Mouse (Mus musculus): ENCODE measurements around the gene Ccdc152. TPM values are rescaled to one million over a fixed set of nuclear protein-coding genes. Genes with fewer than 3 reads are reported as not detected.
"Not testable (repeated sequence)": the region's sequence is repeated elsewhere in the genome, so short reads cannot be mapped to it uniquely, and the experiment has no call there.

The Ccdc152 gene
- total and polyA plus RNA-seq, 2 experiments from 2014 or later: 0.64 TPM; not detected in 1

GRCm38 (mm10) chr15:3259025-3259424 is 44.3 kb downstream of the Ccdc152 start:
- H3K27ac ChIP-seq: no peak overlapping the region
- no peak overlapping the region for H3K4me2 ChIP-seq (ENCODE audit: low read depth, low read length)
- DNase-seq (ENCODE audit: low spot score) (no peak), ATAC-seq (no peak)
- no peaks in the 10 kb centered on the region for H3K36me3 ChIP-seq (ENCODE audit: insufficient read depth, low read length)
- no peaks in the 10 kb centered on the region for H3K4me1 ChIP-seq (ENCODE audit: insufficient read depth, low read length)
- H3K27me3 ChIP-seq (ENCODE audit: insufficient read depth, low read length): no peaks in the 10 kb centered on the region
- TF ChIP-seq CTCF (IDR thresholded peaks at IDR 0.05; ENCODE audit: low read depth): no peak
- H3K4me3 ChIP-seq (ENCODE audit: low read length): no peak overlapping the region
- H3K9ac ChIP-seq (replicated peaks; ENCODE audit: low read length): no peak overlapping the region
- WGBS: 79% methylated on average over 1 of the region's 1 CpGs
- no peaks in the 10 kb centered on the region for H3K9me3 ChIP-seq (ENCODE audit: low read length)

- Histone ChIP-seq H3K4me2 (ENCODE audit: low read depth, low read length) (no peak overlapping the region), H3K4me3 (ENCODE audit: low read length) (no peak overlapping the region), H3K27ac (no peak overlapping the region; the same call in 1 of the 2 replicates), H3K9me3 (ENCODE audit: low read length) (no peaks in the 10 kb centered on the region), H3K4me1 (ENCODE audit: insufficient read depth, low read length) (no peaks in the 10 kb centered on the region), H3K36me3 (ENCODE audit: insufficient read depth, low read length) (no peaks in the 10 kb centered on the region), H3K9ac (replicated peaks; ENCODE audit: low read length) (no peak overlapping the region), H3K27me3 (ENCODE audit: insufficient read depth, low read length) (no peaks in the 10 kb centered on the region)
- ATAC-seq (no peak), DNase-seq (ENCODE audit: low spot score) (no peak)
- TF ChIP-seq CTCF (IDR thresholded peaks at IDR 0.05; ENCODE audit: low read depth): no peak
These were observed 51.6 kb downstream of the Ccdc152 start for GRCm38 (mm10) chr15:3251718-3252067.

GRCm38 (mm10) chr15:3251031-3251717 is 52.2 kb downstream of the Ccdc152 start:
- WGBS: 79% methylated on average over 3 of the region's 3 CpGs
- no peak for ATAC-seq
- no peaks in the 10 kb centered on the region for H3K36me3 ChIP-seq (ENCODE audit: insufficient read depth, low read length)
- H3K9ac ChIP-seq (replicated peaks; ENCODE audit: low read length): no peak overlapping the region
- H3K9me3 ChIP-seq (ENCODE audit: low read length): no peaks in the 10 kb centered on the region
- TF ChIP-seq CTCF (IDR thresholded peaks at IDR 0.05; ENCODE audit: low read depth): no peak
- no peak overlapping the region for H3K4me3 ChIP-seq (ENCODE audit: low read length)
- H3K4me1 ChIP-seq (ENCODE audit: insufficient read depth, low read length): no peaks in the 10 kb centered on the region
- no peak overlapping the region for H3K4me2 ChIP-seq (ENCODE audit: low read depth, low read length)
- DNase-seq (ENCODE audit: low spot score): no peak
- H3K27me3 ChIP-seq (ENCODE audit: insufficient read depth, low read length): no peaks in the 10 kb centered on the region
- H3K27ac ChIP-seq: peak overlapping the region; percentile 45; the same call in 1 of the 2 replicates

- no peak for ATAC-seq
- H3K4me3 ChIP-seq (ENCODE audit: low read length): no peak overlapping the region
These were observed 52.7 kb downstream of the Ccdc152 start for GRCm38 (mm10) chr15:3250620-3251019.

GRCm38 (mm10) chr15:3245036-3245435 is 58.3 kb downstream of the Ccdc152 start:
- WGBS: 88% methylated on average over 10 of the region's 10 CpGs
- not testable (repeated sequence) for H3K4me3 ChIP-seq (ENCODE audit: low read length); H3K27ac ChIP-seq; H3K36me3 ChIP-seq (ENCODE audit: insufficient read depth, low read length); DNase-seq (ENCODE audit: low spot score); ATAC-seq; H3K9me3 ChIP-seq (ENCODE audit: low read length); H3K9ac ChIP-seq (replicated peaks; ENCODE audit: low read length); H3K4me2 ChIP-seq (ENCODE audit: low read depth, low read length); H3K4me1 ChIP-seq (ENCODE audit: insufficient read depth, low read length); H3K27me3 ChIP-seq (ENCODE audit: insufficient read depth, low read length)

More at GRCm38 (mm10) chr15:3250620-3251019, 52.7 kb downstream of the Ccdc152 start:
- no peaks in the 10 kb centered on the region for H3K4me1 ChIP-seq (ENCODE audit: insufficient read depth, low read length)
- H3K27me3 ChIP-seq (ENCODE audit: insufficient read depth, low read length): no peaks in the 10 kb centered on the region
- H3K9ac ChIP-seq (replicated peaks; ENCODE audit: low read length): no peak overlapping the region
- no peak for TF ChIP-seq CTCF (IDR thresholded peaks at IDR 0.05; ENCODE audit: low read depth)
- no peak for DNase-seq (ENCODE audit: low spot score)
- 83% methylated on average over 2 of the region's 2 CpGs for WGBS
- H3K36me3 ChIP-seq (ENCODE audit: insufficient read depth, low read length): no peaks in the 10 kb centered on the region
- no peak overlapping the region for H3K27ac ChIP-seq
- H3K4me2 ChIP-seq (ENCODE audit: low read depth, low read length): no peak overlapping the region
- H3K9me3 ChIP-seq (ENCODE audit: low read length): no peaks in the 10 kb centered on the region

- Histone ChIP-seq H3K4me2 (ENCODE audit: low read depth, low read length) (no peak overlapping the region), H3K27ac (peak overlapping the region; percentile 52; the same call in 1 of the 2 replicates), H3K27me3 (ENCODE audit: insufficient read depth, low read length) (no peaks in the 10 kb centered on the region), H3K9ac (replicated peaks; ENCODE audit: low read length) (no peak overlapping the region), H3K36me3 (ENCODE audit: insufficient read depth, low read length) (no peaks in the 10 kb centered on the region), H3K4me3 (ENCODE audit: low read length) (no peak overlapping the region), H3K4me1 (ENCODE audit: insufficient read depth, low read length) (no peaks in the 10 kb centered on the region), H3K9me3 (ENCODE audit: low read length) (no peaks in the 10 kb centered on the region)
- WGBS: 85% methylated on average over 1 of the region's 1 CpGs
- no peak for TF ChIP-seq CTCF (IDR thresholded peaks at IDR 0.05; ENCODE audit: low read depth)
- 0 out of 2 replicates have a peak, but pooled peaks have one; percentile 43 for ATAC-seq
- DNase-seq (ENCODE audit: low spot score): peak; percentile 20
These were observed 65.4 kb downstream of the Ccdc152 start for GRCm38 (mm10) chr15:3237963-3238362.

GRCm38 (mm10) chr15:3236338-3236737 is 67.0 kb downstream of the Ccdc152 start:
- H3K36me3 ChIP-seq (ENCODE audit: insufficient read depth, low read length): no peaks in the 10 kb centered on the region
- no peak overlapping the region for H3K4me2 ChIP-seq (ENCODE audit: low read depth, low read length)
- H3K4me1 ChIP-seq (ENCODE audit: insufficient read depth, low read length): no peaks in the 10 kb centered on the region
- H3K27me3 ChIP-seq (ENCODE audit: insufficient read depth, low read length): no peaks in the 10 kb centered on the region
- no peaks in the 10 kb centered on the region for H3K9me3 ChIP-seq (ENCODE audit: low read length)
- ATAC-seq (no peak), DNase-seq (ENCODE audit: low spot score) (no peak)
- 85% methylated on average over 2 of the region's 2 CpGs for WGBS
- H3K9ac ChIP-seq (replicated peaks; ENCODE audit: low read length): no peak overlapping the region
- no peak overlapping the region for H3K4me3 ChIP-seq (ENCODE audit: low read length)
- no peak overlapping the region for H3K27ac ChIP-seq
- TF ChIP-seq CTCF (IDR thresholded peaks at IDR 0.05; ENCODE audit: low read depth): no peak

All from hindbrain, postnatal 0 days (tissue).